Mouse (Mus musculus) heart, adult 2 months (tissue): Measurements from ENCODE around the gene Itga9. TPM values are rescaled to one million over a fixed set of nuclear protein-coding genes. Genes with fewer than 3 reads are reported as not detected.

Experiments used
- DNase-seq, 2 experiments: peaks; one replicate each; pipeline ENCODE4 v3.0.0; 2021
- H3K27ac ChIP-seq: fragments of 200-600 bp; 2 replicates; pipeline ENCODE4 v1.8.1; 2022
- H3K27me3 ChIP-seq: fragments of 200-500 bp; 2 replicates; pipeline ENCODE4 v1.6.1; 2012; ENCODE audit warnings: mild to moderate bottlenecking, low read length, inconsistent platforms, mixed read lengths; ENCODE audit not compliant: control insufficient read depth, insufficient read depth
- H3K36me3 ChIP-seq: fragments of 200-500 bp; 2 replicates; pipeline ENCODE4 v1.6.1; 2012; ENCODE audit warnings: low read length, inconsistent platforms; ENCODE audit not compliant: control insufficient read depth, insufficient read depth
- H3K4me1 ChIP-seq: fragments of 200-500 bp; 2 replicates; pipeline ENCODE4 v1.6.1; 2011; ENCODE audit warnings: low read length; ENCODE audit not compliant: control insufficient read depth, insufficient read depth
- H3K4me3 ChIP-seq: fragments of 200-600 bp; 2 replicates; pipeline ENCODE4 v1.8.1; 2022
- H3K79me2 ChIP-seq: fragments of 200-500 bp; replicated peaks from 2 replicates; pipeline ENCODE4 v1.6.1; 2012; ENCODE audit warnings: mild to moderate bottlenecking, inconsistent platforms, low read length, moderate library complexity, mixed read lengths; ENCODE audit not compliant: control insufficient read depth, insufficient read depth
- H3K9ac ChIP-seq: fragments of 200-500 bp; 2 replicates; pipeline ENCODE4 v1.6.1; 2012; ENCODE audit warnings: low read depth, mild to moderate bottlenecking, control low read depth, inconsistent platforms, low read length, mixed read lengths
- CTCF ChIP-seq: fragments of 200-600 bp; IDR thresholded peaks from 2 replicates; pipeline ENCODE4 v1.8.1; 2022; ENCODE audit warnings: antibody characterized with exemption, mild to moderate bottlenecking, moderate library complexity
- EP300 ChIP-seq: fragments of 200-500 bp; IDR thresholded peaks from 2 replicates; pipeline ENCODE4 v1.6.1; 2011; ENCODE audit warnings: low read depth, low read length, control low read depth; ENCODE audit not compliant: insufficient read depth
- POLR2A ChIP-seq: fragments of 200-500 bp; IDR thresholded peaks from 2 replicates; pipeline ENCODE4 v1.6.1; 2011; ENCODE audit warnings: mild to moderate bottlenecking, low read depth, low read length, control low read depth; ENCODE audit not compliant: insufficient read depth
- WGBS: fragments of 180-500 bp; shearing (Covaris S2); methylation state at CpG from one replicate; pipeline ENCODE4 v1.1.7; 2018; 5-methylcytosine and 5-hydroxymethylcytosine counted together
- intact Hi-C: fragments of 180-260 bp; cut with DNase I; formaldehyde crosslinking; loops from one replicate; pipeline ENCODE4 v1.15.1; 2025
- polyA plus RNA-seq: library from polyadenylated mRNA; depleted of rRNA; stranded (reverse); fragments of >200 nt; gene quantifications from 2 replicates; pipeline ENCODE4 v1.2.3, GENCODE M21; 2012
- total RNA-seq, 2 experiments: library from RNA; stranded (reverse); gene quantifications; 2 replicates each; pipeline ENCODE4 v1.2.3; 2021

The Itga9 gene
- total and polyA plus RNA-seq, 3 experiments, result 34.8 to 41.9 (median 35.3) TPM

DNA sequence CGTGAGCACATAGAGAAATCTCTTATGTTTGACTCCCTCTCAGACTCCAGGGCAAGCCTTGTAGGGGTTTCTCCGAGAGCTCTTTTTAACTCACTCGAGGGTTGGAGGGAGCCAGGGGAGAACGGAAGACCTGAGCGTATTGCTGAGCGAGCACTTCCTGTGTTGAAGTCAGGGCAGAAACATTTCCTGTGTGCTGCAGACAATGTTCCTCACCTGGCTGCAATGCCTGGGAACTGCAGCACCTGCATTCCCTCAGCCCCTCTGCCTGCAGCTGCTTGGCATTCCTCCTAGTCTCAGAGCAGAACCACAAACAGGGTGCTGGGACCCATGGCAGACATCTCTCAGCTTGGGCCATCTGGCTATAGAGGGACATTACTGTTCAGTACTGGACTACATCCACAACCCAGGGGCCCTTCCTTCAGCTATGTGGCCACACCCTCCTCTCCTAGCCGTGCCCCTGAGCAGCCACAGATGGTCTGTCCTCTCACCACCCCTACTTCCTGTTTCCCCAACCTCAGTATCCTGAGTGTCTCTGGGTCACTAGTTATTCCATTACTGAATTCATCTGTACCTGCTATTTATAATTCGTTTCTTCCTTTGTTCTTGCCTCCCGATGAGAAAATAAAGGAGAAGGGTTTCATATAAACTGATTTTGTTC is 109.6 kb downstream of the Itga9 start:
- peaks cover 5% of the 10 kb centered on the region; the same call in 1 of the 2 replicates for H3K36me3 ChIP-seq
- H3K4me1 ChIP-seq, result peaks cover 15% of the 10 kb centered on the region
- no peak for TF ChIP-seq POLR2A
- peak; percentile 45 for TF ChIP-seq CTCF
- no peaks in the 10 kb centered on the region for H3K79me2 ChIP-seq
- DNase-seq, result peak in 1 of 2 experiments; percentile 36
- H3K27me3 ChIP-seq, result no peaks in the 10 kb centered on the region
- H3K4me3 ChIP-seq, result no peak overlapping the region
- H3K9ac ChIP-seq, result no peak overlapping the region
- H3K27ac ChIP-seq, result peak overlapping the region; percentile 48
- WGBS, result 42% methylated on average over 9 of the region's 9 CpGs
- intact Hi-C loops, result loop anchor here (2.0 kb wide), 1 partner anchor 51 kb away; no protein-coding TSS in a partner anchor

DNA sequence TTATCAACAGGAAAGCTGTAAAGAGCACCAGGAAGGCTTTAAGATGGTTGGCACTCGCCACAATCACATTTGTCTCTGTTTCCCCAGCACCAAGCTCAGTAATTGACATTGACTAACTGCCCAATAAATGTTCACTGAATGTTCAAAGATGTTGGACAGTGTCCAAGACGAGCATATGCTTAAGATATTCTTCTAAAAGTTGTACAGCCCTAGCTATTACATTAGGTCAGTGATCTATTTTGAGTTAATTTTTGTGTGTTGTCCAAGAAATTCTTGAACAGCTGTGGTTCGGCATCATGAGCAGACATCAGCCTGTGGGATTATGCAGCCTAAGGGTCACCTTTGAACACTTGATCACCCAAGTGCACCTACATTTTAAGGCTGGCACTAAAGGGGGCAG is 110.9 kb downstream of the Itga9 start:
- Histone ChIP-seq H3K36me3 (peaks cover 9% of the 10 kb centered on the region), H3K27ac (peak overlapping the region; percentile 48), H3K9ac (no peak overlapping the region), H3K4me3 (no peak overlapping the region), H3K79me2 (no peaks in the 10 kb centered on the region), H3K27me3 (no peaks in the 10 kb centered on the region), H3K4me1 (peaks cover 18% of the 10 kb centered on the region)
- WGBS, result 19% methylated on average over 3 of the region's 3 CpGs
- intact Hi-C loops, result loop anchor here (2.0 kb wide), 1 partner anchor 53 kb away; no protein-coding TSS in a partner anchor
- TF ChIP-seq POLR2A (no peak), CTCF (no peak), EP300 (no peak)
- DNase-seq, result no peak

DNA sequence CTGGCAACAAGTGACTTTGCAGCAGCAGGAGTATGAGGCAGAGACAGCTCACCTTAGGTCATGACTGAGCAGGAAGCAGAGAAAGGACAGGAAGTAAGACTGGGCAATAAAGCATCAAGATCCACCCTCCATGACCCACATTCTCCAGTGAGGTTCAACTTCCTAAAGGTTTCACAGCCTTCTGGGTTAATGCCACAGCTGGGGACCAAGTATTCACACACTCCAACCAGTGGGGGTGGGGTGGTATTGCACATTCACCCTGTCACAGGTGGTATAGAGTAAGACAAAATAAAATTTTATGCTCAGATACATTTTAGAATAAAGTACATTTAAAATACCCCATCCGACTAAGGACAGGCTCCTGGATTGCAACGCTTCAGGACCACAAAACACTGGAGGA is 112.0 kb downstream of the Itga9 start:
- peaks cover 9% of the 10 kb centered on the region for H3K36me3 ChIP-seq
- H3K79me2 ChIP-seq, result no peaks in the 10 kb centered on the region
- TF ChIP-seq POLR2A, result no peak
- no peak for TF ChIP-seq EP300
- no peak for TF ChIP-seq CTCF
- H3K9ac ChIP-seq, result no peak overlapping the region
- H3K27me3 ChIP-seq, result no peaks in the 10 kb centered on the region
- 93% methylated on average over 2 of the region's 2 CpGs for WGBS
- no peak for DNase-seq
- intact Hi-C loops, result no loop called here
- peak overlapping the region; percentile 48 for H3K27ac ChIP-seq
- H3K4me3 ChIP-seq, result no peak overlapping the region
- H3K4me1 ChIP-seq, result peaks cover 18% of the 10 kb centered on the region

DNA sequence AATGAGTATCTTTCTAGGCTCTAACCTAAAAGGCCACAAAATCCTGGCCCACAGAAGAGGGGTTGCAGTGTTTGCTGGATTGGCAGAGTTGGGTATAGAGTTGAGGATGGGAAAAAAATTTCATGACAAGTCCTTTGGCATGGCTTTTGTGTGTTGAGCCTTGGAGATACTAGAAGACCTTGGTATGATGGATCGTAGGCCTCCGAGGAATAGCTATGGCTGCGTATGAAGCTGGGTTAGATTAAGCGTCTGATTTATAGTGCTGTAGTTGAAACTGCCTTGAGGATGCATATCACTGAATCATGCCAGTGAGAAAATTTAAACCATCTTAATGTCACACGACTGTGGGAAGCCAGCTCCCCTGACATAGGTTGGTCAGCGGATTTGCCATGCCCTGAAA is 114.6 kb downstream of the Itga9 start:
- H3K27ac ChIP-seq, result peak overlapping the region; percentile 47
- intact Hi-C loops, result loop anchor here (5.0 kb wide), 1 partner anchor 136 kb away; no protein-coding TSS in a partner anchor

DNA sequence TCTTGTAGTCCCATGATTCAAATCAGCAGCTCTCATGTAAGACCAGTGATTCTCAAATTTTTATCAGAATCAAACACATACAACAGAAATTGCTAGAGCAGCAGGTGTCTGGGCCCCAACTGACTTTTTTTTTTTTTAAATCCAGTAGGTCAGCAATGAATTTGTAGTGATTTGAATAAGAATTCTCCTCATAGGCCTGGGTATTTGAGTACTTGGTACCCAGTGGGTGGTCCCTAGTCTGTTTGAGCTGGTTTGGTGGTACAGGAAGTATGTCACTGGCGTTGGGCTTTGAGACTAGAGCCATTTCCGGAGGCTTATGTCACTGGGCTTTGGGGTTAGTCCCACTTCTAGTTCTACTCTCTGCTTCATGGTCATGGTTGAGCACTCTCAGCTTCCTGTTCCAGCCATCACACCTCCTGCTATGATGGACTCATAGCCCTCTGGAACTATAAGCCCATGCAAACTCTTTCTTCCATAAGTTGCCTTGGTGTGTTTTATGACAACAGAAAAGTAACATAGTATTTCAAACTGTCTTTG is 116.4 kb downstream of the Itga9 start:
- intact Hi-C loops, result loop anchor here (5.0 kb wide), 1 partner anchor 134 kb away; no protein-coding TSS in a partner anchor
- Histone ChIP-seq H3K4me1 (peaks cover 18% of the 10 kb centered on the region), H3K4me3 (no peak overlapping the region), H3K9ac (no peak overlapping the region), H3K27ac (no peak overlapping the region), H3K36me3 (peaks cover 13% of the 10 kb centered on the region), H3K79me2 (no peaks in the 10 kb centered on the region), H3K27me3 (no peaks in the 10 kb centered on the region)
- no peak for DNase-seq
- 91% methylated on average over 2 of the region's 2 CpGs for WGBS
- no peak for TF ChIP-seq POLR2A
- no peak for TF ChIP-seq CTCF
- TF ChIP-seq EP300, result no peak

More for the DNA sequence above, 114.6 kb downstream of the Itga9 start:
- 83% methylated on average over 6 of the region's 6 CpGs for WGBS
- no peaks in the 10 kb centered on the region for H3K27me3 ChIP-seq
- peaks cover 16% of the 10 kb centered on the region for H3K36me3 ChIP-seq
- H3K79me2 ChIP-seq, result no peaks in the 10 kb centered on the region
- no peak for DNase-seq
- no peak overlapping the region for H3K4me3 ChIP-seq
- no peak overlapping the region for H3K9ac ChIP-seq
- peaks cover 21% of the 10 kb centered on the region for H3K4me1 ChIP-seq
- TF ChIP-seq CTCF, result no peak
- no peak for TF ChIP-seq POLR2A
- no peak for TF ChIP-seq EP300

DNA sequence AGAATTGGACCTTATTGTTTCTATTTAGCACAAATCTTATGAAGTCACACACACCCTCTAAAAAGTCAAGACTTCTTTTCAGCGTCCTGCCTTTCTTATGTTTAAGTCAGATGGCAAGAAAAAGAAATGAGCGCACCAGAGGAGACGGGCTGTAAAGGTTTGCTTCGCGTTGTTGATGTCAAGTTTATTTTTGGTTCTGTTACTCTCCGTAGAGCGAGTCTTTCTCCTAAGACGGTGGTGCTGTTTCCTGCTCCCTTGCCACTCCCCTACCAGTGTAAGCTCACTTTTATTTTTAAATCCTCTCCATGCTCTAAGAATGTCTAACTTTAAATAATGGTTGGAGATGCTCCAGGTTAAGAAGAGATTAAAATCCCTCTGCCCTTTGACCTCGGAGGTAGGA is 118.6 kb downstream of the Itga9 start:
- DNase-seq, result no peak
- TF ChIP-seq CTCF (no peak), EP300 (no peak), POLR2A (no peak)
- Histone ChIP-seq H3K79me2 (no peaks in the 10 kb centered on the region), H3K4me3 (no peak overlapping the region), H3K27me3 (no peaks in the 10 kb centered on the region), H3K27ac (peak overlapping the region; percentile 77), H3K9ac (peak overlapping the region; percentile 23; the same call in 1 of the 2 replicates), H3K4me1 (peaks cover 11% of the 10 kb centered on the region), H3K36me3 (peaks cover 11% of the 10 kb centered on the region)
- intact Hi-C loops, result no loop called here
- 13% methylated on average over 9 of the region's 9 CpGs for WGBS
